16 mouse cellular contexts compared by ENCODE assay signal in genomic region chr13:28740158-28740670, GRCm38 (mm10).
DNase-seq lines count a peak whose midpoint lies in the region; ATAC-seq and TF ChIP-seq lines count a peak whose summit lies in the region.
"Had no signal": no experiment of that assay in that cellular context is flagged by ENCODE, and none has a peak within 500 bp of the region (broad histone marks: within the 10 kb centered on the region; RNA-seq: fewer than 3 reads in every experiment).

No protein-coding gene starts in this region.

- no peaks in the 10 kb centered on the region for H3K9me3 ChIP-seq in forebrain, embryonic 14.5 days (replicated peaks; ENCODE audit: control insufficient read depth, low read length)
- no peaks in the 10 kb centered on the region for H3K9me3 ChIP-seq in forebrain, embryonic 12.5 days
- no peaks in the 10 kb centered on the region for H3K9me3 ChIP-seq in heart, postnatal 0 days (replicated peaks; ENCODE audit: control insufficient read depth, low read length)
- no peaks in the 10 kb centered on the region for H3K9me3 ChIP-seq in lung, embryonic 16.5 days (ENCODE audit: control insufficient read depth, low read length)
- H3K9me3 ChIP-seq: forebrain, embryonic 15.5 days; neural tube, embryonic 12.5 days had no signal

- H3K4me1 ChIP-seq in forebrain, embryonic 14.5 days (ENCODE audit: control insufficient read depth, insufficient read depth, low read length) = peaks cover 5% of the 10 kb centered on the region; the same call in 1 of the 2 replicates
- H3K4me1 ChIP-seq in forebrain, embryonic 12.5 days = peaks cover 22% of the 10 kb centered on the region
- H3K4me1 ChIP-seq in heart, postnatal 0 days (ENCODE audit: control insufficient read depth, insufficient read depth) = peaks cover 24% of the 10 kb centered on the region
- peaks cover 20% of the 10 kb centered on the region for H3K4me1 ChIP-seq in lung, embryonic 16.5 days (replicated peaks; ENCODE audit: control insufficient read depth, insufficient read depth, low read length)

- 47% methylated on average over 7 of the region's 7 CpGs for WGBS in forebrain, embryonic 14.5 days
- 69% methylated on average over 7 of the region's 7 CpGs for WGBS in forebrain, embryonic 12.5 days
- WGBS in heart, postnatal 0 days = 17% methylated on average over 7 of the region's 7 CpGs
- 14% methylated on average over 7 of the region's 7 CpGs for WGBS in lung, embryonic 16.5 days

- H3K4me3 ChIP-seq in forebrain, embryonic 14.5 days (ENCODE audit: low read depth, low read length) = no peak overlapping the region
- no peak overlapping the region for H3K4me3 ChIP-seq in forebrain, embryonic 12.5 days (replicated peaks)
- no peak overlapping the region for H3K4me3 ChIP-seq in heart, postnatal 0 days (ENCODE audit: low read depth, low read length)
- no peak overlapping the region for H3K4me3 ChIP-seq in lung, embryonic 16.5 days (ENCODE audit: low read length)
- H3K4me3 ChIP-seq: forebrain, embryonic 15.5 days; gastrocnemius, adult 2 months; neural tube, embryonic 12.5 days had no signal

- peak; percentile 49 for DNase-seq in forebrain, embryonic 14.5 days (ENCODE audit: low spot score)
- no peak for DNase-seq in heart, postnatal 0 days (ENCODE audit: low spot score)
- no peak for DNase-seq in heart, postnatal 10 days
- DNase-seq in lung, adult 18-20 months = no peak
- no peak for DNase-seq in adrenal gland, postnatal 10 days
- DNase-seq: gastrocnemius, adult 2 months; kidney, adult 18-20 months; kidney, postnatal 14 days; right cerebral cortex, postnatal 14 days; thymus, postnatal 36 days had no signal

- no peak overlapping the region for H3K27ac ChIP-seq in forebrain, embryonic 14.5 days (ENCODE audit: low read depth, low read length)
- H3K27ac ChIP-seq in forebrain, embryonic 12.5 days = no peak overlapping the region
- 0 out of 2 replicates have a peak overlapping the region, but pooled peaks have one; percentile 20 for H3K27ac ChIP-seq in heart, postnatal 0 days (ENCODE audit: low read depth)
- peak overlapping the region; percentile 95 for H3K27ac ChIP-seq in lung, embryonic 16.5 days (ENCODE audit: low read length)
- H3K27ac ChIP-seq: forebrain, embryonic 15.5 days; gastrocnemius, adult 2 months; liver, embryonic 14.5 days; neural tube, embryonic 12.5 days had no signal

- TF ChIP-seq CTCF in heart, postnatal 0 days (IDR thresholded peaks at IDR 0.05; ENCODE audit: low read depth) = no peak

- H3K9ac ChIP-seq in forebrain, embryonic 14.5 days (ENCODE audit: low read length) = no peak overlapping the region
- no peak overlapping the region for H3K9ac ChIP-seq in forebrain, embryonic 12.5 days
- H3K9ac ChIP-seq in heart, postnatal 0 days (replicated peaks; ENCODE audit: low read depth, low read length) = no peak overlapping the region
- no peak overlapping the region for H3K9ac ChIP-seq in lung, embryonic 16.5 days (ENCODE audit: low read length)
- H3K9ac ChIP-seq: forebrain, embryonic 15.5 days; liver, embryonic 14.5 days; neural tube, embryonic 12.5 days had no signal

- no peak for ATAC-seq in forebrain, embryonic 14.5 days
- no peak for ATAC-seq in forebrain, embryonic 12.5 days (ENCODE audit: low FRiP score)
- ATAC-seq in heart, postnatal 0 days (ENCODE audit: insufficient read depth, low read depth) = no peak
- ATAC-seq in lung, embryonic 16.5 days (ENCODE audit: low read depth) = no peak
- peak; percentile 70 for ATAC-seq in megakaryocyte progenitor cell, adult 5-6 weeks (replicated peaks; ENCODE audit: poor library complexity)
- ATAC-seq: forebrain, embryonic 15.5 days had no signal

- no peaks in the 10 kb centered on the region for H3K27me3 ChIP-seq in forebrain, embryonic 14.5 days (replicated peaks; ENCODE audit: control insufficient read depth, insufficient read depth, low read length)
- H3K27me3 ChIP-seq in forebrain, embryonic 12.5 days = no peaks in the 10 kb centered on the region
- H3K27me3 ChIP-seq in heart, postnatal 0 days (ENCODE audit: control insufficient read depth, insufficient read depth, low read length) = no peaks in the 10 kb centered on the region
- H3K27me3 ChIP-seq in lung, embryonic 16.5 days (ENCODE audit: control insufficient read depth, insufficient read depth, low read depth, low read length) = no peaks in the 10 kb centered on the region
- H3K27me3 ChIP-seq: forebrain, embryonic 15.5 days; neural tube, embryonic 12.5 days had no signal

- no peak overlapping the region for H3K4me2 ChIP-seq in forebrain, embryonic 14.5 days (ENCODE audit: low read length)
- H3K4me2 ChIP-seq in forebrain, embryonic 12.5 days = no peak overlapping the region
- no peak overlapping the region for H3K4me2 ChIP-seq in heart, postnatal 0 days (ENCODE audit: low read depth, low read length)
- H3K4me2 ChIP-seq in lung, embryonic 16.5 days (ENCODE audit: low read depth, low read length) = no peak overlapping the region
- H3K4me2 ChIP-seq: forebrain, embryonic 15.5 days; neural tube, embryonic 12.5 days had no signal

- no peak for TF ChIP-seq EP300 in heart, postnatal 0 days (IDR thresholded peaks at IDR 0.05; ENCODE audit: low read depth)

- intact Hi-C loops in heart, postnatal 10 days (cut with DNase I) = no loop called here

- H3K36me3 ChIP-seq in forebrain, embryonic 14.5 days (ENCODE audit: control insufficient read depth, insufficient read depth, low read length) = no peaks in the 10 kb centered on the region
- H3K36me3 ChIP-seq in forebrain, embryonic 12.5 days (replicated peaks) = no peaks in the 10 kb centered on the region
- H3K36me3 ChIP-seq in heart, postnatal 0 days (replicated peaks; ENCODE audit: control insufficient read depth, insufficient read depth, low read length) = no peaks in the 10 kb centered on the region
- no peaks in the 10 kb centered on the region for H3K36me3 ChIP-seq in lung, embryonic 16.5 days (ENCODE audit: control insufficient read depth, insufficient read depth, low read length)
- H3K36me3 ChIP-seq: forebrain, embryonic 15.5 days; neural tube, embryonic 12.5 days had no signal

Comparison
In these comparisons a context has a peak if more than half of its experiments do, and no peak if none do; other contexts are left out.
1. H3K27ac ChIP-seq: peak in heart, postnatal 0 days (single experiment) and lung, embryonic 16.5 days (single experiment); none in forebrain, embryonic 14.5 days (single experiment) and forebrain, embryonic 12.5 days (single experiment).